Mouse (Mus musculus): Measurements from ENCODE around the gene Ccdc148. TPM values are rescaled to one million over a fixed set of nuclear protein-coding genes. Genes with fewer than 3 reads are reported as not detected.

Gene Ccdc148
- total RNA-seq, 2 experiments from 2014 or later, result 10.9 to 11.4 TPM

GRCm38 (mm10) chr2:59181321-59182113 is 21.0 kb upstream of the Ccdc148 start:
- DNase-seq, result no peak
- intact Hi-C loops (cut with DNase I), result no loop called here

DNA sequence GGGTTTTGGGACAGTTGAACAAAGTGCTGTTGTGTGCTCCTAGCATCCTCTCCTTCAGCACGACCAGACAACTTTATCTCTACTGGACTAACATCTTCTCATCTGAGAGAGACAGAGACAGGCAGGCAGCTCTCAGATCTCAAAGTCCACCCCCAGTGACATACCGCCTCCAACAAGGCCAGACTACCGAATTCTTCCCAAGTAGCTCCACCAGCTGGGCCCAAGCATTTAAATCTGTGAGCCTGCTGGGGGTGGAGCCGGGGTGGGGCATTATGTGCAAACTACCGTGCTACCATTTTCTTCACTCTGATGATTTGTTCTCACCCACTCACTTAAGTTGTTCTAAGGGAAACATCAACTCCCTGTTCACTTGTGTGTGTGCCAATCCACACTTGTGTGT is 19.0 kb upstream of the Ccdc148 start:
- intact Hi-C loops (cut with DNase I), result no loop called here
- no peak for DNase-seq

GRCm38 (mm10) chr2:59178960-59179359 is 18.5 kb upstream of the Ccdc148 start:
- DNase-seq, result no peak
- intact Hi-C loops (cut with DNase I), result no loop called here

GRCm38 (mm10) chr2:59178191-59178590 is 17.7 kb upstream of the Ccdc148 start:
- DNase-seq, result no peak
- intact Hi-C loops (cut with DNase I), result no loop called here

DNA sequence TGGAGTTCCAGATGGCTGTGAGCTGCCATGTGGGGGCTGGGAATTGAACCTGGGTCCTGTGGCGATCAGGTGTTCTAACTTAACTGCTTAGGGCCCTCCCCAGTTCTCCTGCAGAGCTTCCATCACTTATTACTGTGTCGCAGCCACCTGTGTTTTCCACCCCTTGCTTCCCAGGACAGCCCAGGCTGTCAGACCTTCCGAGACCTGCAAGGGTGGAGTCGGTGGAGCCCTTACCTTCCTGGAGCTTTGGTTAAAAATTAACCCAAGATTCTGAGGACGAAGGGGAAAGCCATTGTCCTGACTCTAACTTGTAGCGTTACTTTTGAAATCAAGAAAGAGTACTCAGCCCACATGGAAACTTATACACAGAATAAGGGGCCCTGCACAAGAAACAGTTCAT is 15.4 kb upstream of the Ccdc148 start:
- intact Hi-C loops (cut with DNase I), result no loop called here
- no peak for DNase-seq

GRCm38 (mm10) chr2:59171533-59171932 is 11.1 kb upstream of the Ccdc148 start:
- no peak for DNase-seq
- intact Hi-C loops (cut with DNase I), result no loop called here

- intact Hi-C loops (cut with DNase I), result no loop called here
- DNase-seq, result no peak
Measured at GRCm38 (mm10) chr2:59170593-59170992, 10.1 kb upstream of the Ccdc148 start.

GRCm38 (mm10) chr2:59170208-59170589 is 9.7 kb upstream of the Ccdc148 start:
- DNase-seq, result no peak
- intact Hi-C loops (cut with DNase I), result no loop called here

- intact Hi-C loops (cut with DNase I), result no loop called here
- no peak for DNase-seq
Measured at GRCm38 (mm10) chr2:59169572-59170207, 9.2 kb upstream of the Ccdc148 start.

DNA sequence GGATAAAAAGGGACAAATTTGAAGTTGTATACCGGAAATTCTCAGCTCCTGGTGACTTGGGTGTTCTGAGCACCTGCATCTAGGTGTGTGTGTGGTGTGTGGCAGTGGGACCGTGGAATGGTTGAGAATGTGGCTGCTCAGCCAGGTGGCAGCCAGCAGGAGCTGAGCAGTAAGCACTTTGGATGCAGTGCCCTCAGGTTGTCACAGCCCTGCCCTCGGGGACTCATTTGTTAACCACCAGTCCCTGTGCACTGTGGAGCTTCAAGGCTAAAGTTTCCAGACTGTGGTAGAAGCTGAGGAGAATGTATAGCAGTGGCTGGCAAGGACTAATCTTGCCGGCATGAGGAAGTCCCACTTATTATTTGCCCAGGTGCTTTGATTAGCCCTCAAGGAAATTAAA is 7.3 kb upstream of the Ccdc148 start:
- intact Hi-C loops (cut with DNase I), result no loop called here
- DNase-seq, result no peak

- DNase-seq, result no peak
- intact Hi-C loops (cut with DNase I), result no loop called here
Measured at GRCm38 (mm10) chr2:59166976-59167375, 6.5 kb upstream of the Ccdc148 start.

GRCm38 (mm10) chr2:59162285-59162600 is 1.8 kb upstream of the Ccdc148 start:
- no peak for DNase-seq
- intact Hi-C loops (cut with DNase I), result loop anchor here (5.0 kb wide), 1 partner anchor 255 kb away; no protein-coding TSS in a partner anchor

GRCm38 (mm10) chr2:59161441-59162284 is 1.2 kb upstream of the Ccdc148 start:
- intact Hi-C loops (cut with DNase I), result loop anchor here (5.0 kb wide), 1 partner anchor 256 kb away; no protein-coding TSS in a partner anchor
- peak; percentile 67 for DNase-seq

- intact Hi-C loops (cut with DNase I), result loop anchor here (5.0 kb wide), 1 partner anchor 256 kb away; no protein-coding TSS in a partner anchor
- no peak for DNase-seq
Measured at GRCm38 (mm10) chr2:59161021-59161440, 548 bp upstream of the Ccdc148 start.

DNA sequence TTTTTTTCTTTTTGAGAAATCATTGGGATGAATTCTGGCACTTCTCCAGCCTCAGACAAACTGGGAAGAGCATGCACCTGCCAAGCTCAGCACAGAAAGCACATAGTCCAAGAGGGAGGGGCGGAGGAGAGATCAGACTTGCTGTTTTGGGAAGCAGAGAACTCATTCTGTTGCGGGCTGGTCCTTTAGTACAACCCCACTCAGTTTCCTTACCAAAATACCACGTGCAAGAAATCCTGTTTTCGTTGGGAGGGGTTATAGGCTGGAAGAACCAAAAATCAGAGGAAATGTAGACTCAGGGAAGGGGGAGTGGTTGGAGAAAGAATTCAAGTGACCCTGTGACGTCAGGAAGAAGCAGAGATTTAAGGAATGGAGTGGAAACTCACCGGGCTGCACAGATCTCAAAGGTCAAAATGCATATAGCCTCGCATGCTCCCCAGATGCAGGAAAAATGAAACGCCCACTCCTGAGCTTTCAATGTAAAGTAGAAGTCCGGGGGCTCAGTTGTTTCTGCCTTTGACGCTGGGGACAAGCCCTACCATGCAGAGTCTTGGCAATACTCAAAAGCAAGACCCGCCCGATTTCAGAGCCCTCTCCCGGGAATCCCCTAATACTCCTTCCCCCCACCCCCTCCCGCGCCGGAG is 400 bp downstream of the Ccdc148 start:
- peak; percentile 27 for DNase-seq
- intact Hi-C loops (cut with DNase I), result loop anchor here (5.0 kb wide), 1 partner anchor 257 kb away; no protein-coding TSS in a partner anchor

DNA sequence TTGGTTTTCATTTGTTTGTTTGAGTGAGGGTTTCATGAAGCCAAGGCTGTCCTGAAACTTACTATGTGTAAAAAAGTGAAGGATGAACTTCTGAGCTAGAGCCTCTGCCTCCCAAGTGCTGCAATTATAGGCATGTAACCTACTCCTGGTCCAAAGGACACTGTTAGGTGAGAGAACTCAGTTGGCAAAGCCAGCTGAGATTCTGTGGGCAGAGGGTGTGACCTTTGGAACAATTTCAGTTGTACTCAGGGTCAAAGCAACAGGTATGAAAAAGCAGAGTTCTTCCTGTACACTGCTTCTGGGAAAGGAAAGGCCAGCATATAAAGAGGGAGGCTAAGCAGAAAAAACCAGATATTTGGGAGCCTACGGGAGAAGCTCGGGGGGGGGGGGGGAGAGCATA is 2.4 kb downstream of the Ccdc148 start:
- intact Hi-C loops (cut with DNase I), result no loop called here
- no peak for DNase-seq

DNA sequence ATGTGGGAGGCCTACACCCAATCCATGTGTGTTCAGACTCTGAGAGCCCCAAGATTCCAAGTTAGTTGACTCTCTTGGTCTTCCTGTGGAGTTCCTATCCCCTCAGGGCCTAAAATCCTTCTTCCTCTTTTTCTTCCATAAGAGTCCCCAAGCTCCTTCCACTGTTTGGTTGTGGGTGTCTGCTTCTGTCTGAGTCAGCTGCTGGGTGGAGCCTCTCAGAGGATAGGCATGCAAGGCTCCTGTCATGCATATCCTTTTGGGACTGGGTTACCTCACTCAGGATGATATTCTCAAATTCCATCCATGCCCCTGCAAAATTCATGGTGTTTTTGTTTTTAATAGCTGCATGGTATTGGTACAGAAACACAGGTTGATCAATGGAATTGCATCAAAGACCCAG is 5.1 kb downstream of the Ccdc148 start:
- DNase-seq, result no peak
- intact Hi-C loops (cut with DNase I), result no loop called here

- DNase-seq, result no peak
- intact Hi-C loops (cut with DNase I), result no loop called here
Measured at GRCm38 (mm10) chr2:59131044-59131443, 29.4 kb downstream of the Ccdc148 start.

DNA sequence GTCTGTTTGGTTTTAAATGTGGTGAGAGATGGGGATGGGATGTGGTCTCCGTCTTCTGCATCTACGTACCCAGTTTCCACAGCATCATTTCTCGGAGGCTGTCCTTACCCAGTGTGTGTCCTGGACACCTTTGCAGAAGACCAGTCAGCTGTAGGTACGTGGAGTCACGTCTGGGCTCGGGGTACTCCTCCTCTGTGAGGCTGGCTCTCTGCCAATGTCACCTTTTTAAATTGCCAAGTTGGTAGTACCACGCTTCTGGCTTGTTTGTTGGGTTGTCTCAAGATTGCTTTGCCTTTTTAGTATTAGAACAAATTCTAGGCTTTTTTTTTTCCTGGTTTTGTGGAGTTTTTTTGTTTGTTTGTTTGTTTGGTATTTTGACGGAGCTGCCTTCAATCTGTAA is 30.7 kb downstream of the Ccdc148 start:
- DNase-seq, result peak; percentile 10
- intact Hi-C loops (cut with DNase I), result no loop called here

GRCm38 (mm10) chr2:59129023-59129422 is 31.5 kb downstream of the Ccdc148 start:
- intact Hi-C loops (cut with DNase I), result no loop called here
- DNase-seq, result no peak

GRCm38 (mm10) chr2:59055615-59056145 is 104.8 kb downstream of the Ccdc148 start:
- DNase-seq, result no peak
- intact Hi-C loops (cut with DNase I), result no loop called here
